Mouse (Mus musculus) ES-E14 (cell line): ENCODE measurements at regions not wholly inside any gene's neighbourhood (a gene's known extent, or its start where the extent isn't known, plus 50 kb on each side); places are given as distances from the start of the nearest gene placed in this dataset.

ENCODE experiments used
- CHD2 ChIP-seq: IDR thresholded peaks from 2 replicates; pipeline ENCODE4 v1.6.1; 2014; ENCODE audit warnings: mild to moderate bottlenecking, low read depth, low read length, inconsistent platforms
- HCFC1 ChIP-seq: IDR thresholded peaks from 2 replicates; pipeline ENCODE4 v1.6.1; 2012; ENCODE audit warnings: low read length, inconsistent platforms, borderline replicate concordance; ENCODE audit not compliant: insufficient read depth
- MAFK ChIP-seq: IDR thresholded peaks from 2 replicates; pipeline ENCODE4 v1.6.1; 2014; ENCODE audit warnings: mild to moderate bottlenecking, low read depth, low read length, inconsistent platforms; ENCODE audit not compliant: insufficient read depth
- ZC3H11A ChIP-seq: IDR thresholded peaks from 2 replicates; pipeline ENCODE4 v1.6.1; 2012; ENCODE audit warnings: low read depth, mild to moderate bottlenecking, inconsistent platforms, low read length, borderline replicate concordance
- ZNF384 ChIP-seq: IDR thresholded peaks from 2 replicates; pipeline ENCODE4 v1.6.1; 2012; ENCODE audit warnings: low read depth, low read length, inconsistent platforms

DNA sequence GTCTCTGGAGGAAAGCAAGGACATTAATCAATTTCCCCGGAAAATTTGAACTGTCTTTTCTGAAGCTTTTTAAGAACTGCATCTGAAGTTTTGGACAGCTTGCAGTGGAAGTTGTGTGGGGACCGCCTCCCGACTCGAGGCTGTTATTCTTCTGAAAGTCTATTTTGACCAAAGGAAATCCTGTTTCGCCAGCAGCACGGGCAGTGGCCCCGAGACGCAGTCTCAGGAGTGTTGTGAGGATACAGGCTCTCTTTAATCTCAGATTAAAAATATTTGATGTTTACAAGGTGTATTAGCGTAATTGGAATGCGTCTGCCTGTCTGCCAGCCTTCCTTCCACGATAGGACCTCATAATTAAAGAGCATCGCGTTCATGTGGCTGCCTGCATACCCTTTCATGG, 102.2 kb upstream of the Prdm1 start:
- TF ChIP-seq ZNF384 (no peak), ZC3H11A (no peak), HCFC1 (no peak), MAFK (no peak), CHD2 (no peak)
